Comparison of ENCODE assay signal across 27 mouse cellular contexts in genomic region chr15:52959711-52960110, GRCm38 (mm10).
"Had no signal": no experiment of that assay in that cellular context is flagged by ENCODE, and none has a peak within 500 bp of the region (broad histone marks: within the 10 kb centered on the region; RNA-seq: fewer than 3 reads in every experiment).

No protein-coding gene starts in this region.

- H3K4me2 ChIP-seq: heart, embryonic 12.5 days; hindbrain, embryonic 12.5 days; hindbrain, embryonic 14.5 days; intestine, embryonic 15.5 days; limb, embryonic 13.5 days; limb, embryonic 15.5 days; liver, embryonic 12.5 days had no signal

- ATAC-seq: forebrain, embryonic 16.5 days; hindbrain, embryonic 16.5 days; inflammation-experienced regulatory T-cells, adult 6 months; intestine, embryonic 15.5 days; intestine, postnatal 0 days; liver, embryonic 12.5 days had no signal

- DNase-seq: gastrocnemius, adult 2 months; gastrocnemius, postnatal 10 days; gastrocnemius, postnatal 25 days; heart, adult 18-20 months; heart, postnatal 10 days; heart, postnatal 4 days; kidney, adult 18-20 months; kidney, adult 8-10 months; kidney, postnatal 14 days; kidney, postnatal 36 days; layer of hippocampus, adult 9-11 months; layer of hippocampus, postnatal 36 days had no signal

- H3K36me3 ChIP-seq: heart, embryonic 10.5 days; heart, embryonic 12.5 days; hindbrain, embryonic 10.5 days; hindbrain, embryonic 12.5 days; intestine, embryonic 15.5 days; limb, embryonic 13.5 days; limb, embryonic 15.5 days; liver, embryonic 12.5 days had no signal

- H3K9me3 ChIP-seq: heart, embryonic 10.5 days; heart, embryonic 12.5 days; hindbrain, embryonic 10.5 days; hindbrain, embryonic 12.5 days; intestine, embryonic 15.5 days; limb, embryonic 13.5 days; limb, embryonic 15.5 days; liver, embryonic 12.5 days had no signal

- H3K27ac ChIP-seq: gastrocnemius, adult 2 months; heart, embryonic 10.5 days; hindbrain, embryonic 10.5 days; hindbrain, embryonic 12.5 days; hindbrain, embryonic 14.5 days; intestine, embryonic 15.5 days; kidney, postnatal 0 days; limb, embryonic 13.5 days; limb, embryonic 15.5 days; liver, embryonic 12.5 days; liver, embryonic 14.5 days had no signal

- H3K4me3 ChIP-seq: gastrocnemius, adult 2 months; heart, embryonic 10.5 days; heart, embryonic 12.5 days; hindbrain, embryonic 10.5 days; hindbrain, embryonic 12.5 days; intestine, embryonic 15.5 days; limb, embryonic 13.5 days; limb, embryonic 15.5 days; liver, embryonic 12.5 days had no signal

- H3K27me3 ChIP-seq: heart, embryonic 12.5 days; hindbrain, embryonic 12.5 days; intestine, embryonic 15.5 days; limb, embryonic 13.5 days; limb, embryonic 15.5 days; liver, embryonic 12.5 days had no signal

- H3K4me1 ChIP-seq: heart, embryonic 10.5 days; heart, embryonic 12.5 days; hindbrain, embryonic 12.5 days; intestine, embryonic 15.5 days; limb, embryonic 13.5 days; limb, embryonic 15.5 days; liver, embryonic 12.5 days had no signal

- H3K9ac ChIP-seq: heart, embryonic 12.5 days; hindbrain, embryonic 12.5 days; hindbrain, embryonic 14.5 days; intestine, embryonic 15.5 days; limb, embryonic 13.5 days; limb, embryonic 15.5 days; liver, embryonic 12.5 days; liver, embryonic 14.5 days had no signal
